Mouse (Mus musculus) CH12.LX (cell line): ENCODE measurements at regions not wholly inside any gene's neighbourhood (a gene's known extent, or its start where the extent isn't known, plus 50 kb on each side); places are given as distances from the start of the nearest gene placed in this dataset.

Experiments
- DNase-seq: peaks from one replicate; pipeline ENCODE4 v3.0.0-alpha.2; 2013; ENCODE audit errors: extremely low read depth
- H3K27ac ChIP-seq: 2 replicates; pipeline ENCODE4 v1.5.1; 2012; ENCODE audit warnings: low read depth, mild to moderate bottlenecking, control low read depth, moderate library complexity; ENCODE audit not compliant: insufficient read depth
- H3K27me3 ChIP-seq: replicated peaks from 2 replicates; pipeline ENCODE3; 2012; ENCODE audit warnings: inconsistent platforms
- H3K36me3 ChIP-seq, 2 experiments: replicated peaks in 1 of 2; 2 replicates each; pipeline versions ENCODE3 to v1.6.1; 2012; ENCODE audit warnings: inconsistent platforms in 1 of 2, low read length in 1 of 2, mild to moderate bottlenecking in 1 of 2, mixed read lengths in 1 of 2, moderate library complexity in 1 of 2; ENCODE audit not compliant: control insufficient read depth in 1 of 2, insufficient read depth in 1 of 2
- H3K4me1 ChIP-seq, 2 experiments: 2 replicates each; pipeline ENCODE4 v1.6.1; 2012; ENCODE audit warnings: inconsistent platforms in 1 of 2, moderate library complexity in 1 of 2; ENCODE audit not compliant: insufficient read depth in 2 of 2, control insufficient read depth in 1 of 2
- H3K4me2 ChIP-seq: 2 replicates; pipeline ENCODE4 v1.6.1; 2012; ENCODE audit warnings: low read depth, mild to moderate bottlenecking, control low read depth; ENCODE audit not compliant: poor library complexity, insufficient read depth, severe bottlenecking
- H3K4me3 ChIP-seq, 3 experiments: fragments of 150-350 bp in 1 of 3; sonication (generic) in 1 of 3; replicated peaks in 1 of 3; 2 replicates each; pipeline versions ENCODE3 to v1.5.1; 2011 to 2012; ENCODE audit warnings: low read depth in 2 of 3, low read length in 2 of 3, mild to moderate bottlenecking in 2 of 3, moderate library complexity in 2 of 3, control low read depth in 1 of 3, improper control_type of control experiment in 1 of 3, inconsistent platforms in 1 of 3, mixed read lengths in 1 of 3; ENCODE audit not compliant: poor library complexity in 1 of 3
- H3K79me2 ChIP-seq: replicated peaks from 2 replicates; pipeline ENCODE4 v1.6.1; 2012; ENCODE audit warnings: mild to moderate bottlenecking, moderate library complexity; ENCODE audit not compliant: control insufficient read depth, poor library complexity, insufficient read depth, severe bottlenecking; ENCODE audit errors: extremely low read depth
- H3K9ac ChIP-seq: 2 replicates; pipeline ENCODE4 v1.6.1; 2012; ENCODE audit warnings: low read depth, mild to moderate bottlenecking, control low read depth, moderate library complexity; ENCODE audit not compliant: insufficient read depth
- H3K9me3 ChIP-seq: replicated peaks from 2 replicates; pipeline ENCODE3; 2012; ENCODE audit warnings: low read length, inconsistent platforms, mixed read lengths
- BHLHE40 ChIP-seq: IDR thresholded peaks from 2 replicates; pipeline ENCODE4 v1.6.1; 2011; ENCODE audit warnings: mild to moderate bottlenecking, low read depth, low read length, improper control_type of control experiment
- CTCF ChIP-seq, 2 experiments: IDR thresholded peaks in 1 of 2; conservative IDR thresholded peaks in 1 of 2; 2 replicates each; pipeline ENCODE4 v1.5.1; 2011 to 2012; ENCODE audit warnings: low read depth in 2 of 2, low read length in 2 of 2, improper control_type of control experiment in 1 of 2, inconsistent platforms in 1 of 2, mild to moderate bottlenecking in 1 of 2, moderate library complexity in 1 of 2
- E2F4 ChIP-seq: IDR thresholded peaks from 2 replicates; pipeline ENCODE4 v1.6.1; 2011; ENCODE audit warnings: low read depth, low read length, improper control_type of control experiment; ENCODE audit not compliant: insufficient replicate concordance
- ELF1 ChIP-seq: IDR thresholded peaks from 2 replicates; pipeline ENCODE4 v1.6.1; 2014; ENCODE audit warnings: low read depth, mild to moderate bottlenecking, inconsistent platforms, low read length, improper control_type of control experiment
- EP300 ChIP-seq: IDR thresholded peaks from 2 replicates; pipeline ENCODE4 v1.6.1; 2011; ENCODE audit warnings: low read length, improper control_type of control experiment
- ETS1 ChIP-seq: conservative IDR thresholded peaks from 2 replicates; pipeline ENCODE4 v1.6.1; 2012; ENCODE audit warnings: low read depth, mild to moderate bottlenecking, inconsistent platforms, low read length, improper control_type of control experiment, moderate library complexity
- GABPA ChIP-seq: IDR thresholded peaks from 2 replicates; pipeline ENCODE4 v1.6.1; 2012; ENCODE audit warnings: low read depth, low read length, improper control_type of control experiment, inconsistent platforms; ENCODE audit not compliant: insufficient replicate concordance
- HCFC1 ChIP-seq: IDR thresholded peaks from 2 replicates; pipeline ENCODE4 v1.6.1; 2012; ENCODE audit warnings: low read depth, mild to moderate bottlenecking, inconsistent platforms, low read length, improper control_type of control experiment
- IRF4 ChIP-seq: IDR thresholded peaks from 2 replicates; pipeline ENCODE4 v1.6.1; 2014; ENCODE audit warnings: low read depth, mild to moderate bottlenecking, inconsistent platforms, low read length, improper control_type of control experiment
- JUND ChIP-seq: conservative IDR thresholded peaks from 2 replicates; pipeline ENCODE4 v1.6.1; 2011; ENCODE audit warnings: low read depth, low read length, improper control_type of control experiment
- MAFK ChIP-seq: IDR thresholded peaks from 2 replicates; pipeline ENCODE4 v1.6.1; 2011; ENCODE audit warnings: low read length, improper control_type of control experiment; ENCODE audit not compliant: insufficient replicate concordance
- MAX ChIP-seq: IDR thresholded peaks from 2 replicates; pipeline ENCODE4 v1.6.1; 2011; ENCODE audit warnings: low read length, improper control_type of control experiment
- MAZ ChIP-seq: IDR thresholded peaks from 2 replicates; pipeline ENCODE4 v1.6.1; 2012; ENCODE audit warnings: low read depth, mild to moderate bottlenecking, inconsistent platforms, low read length, improper control_type of control experiment, moderate library complexity
- MEF2A ChIP-seq: IDR thresholded peaks from 2 replicates; pipeline ENCODE4 v1.6.1; 2014; ENCODE audit warnings: low read depth, mild to moderate bottlenecking, inconsistent platforms, low read length, improper control_type of control experiment, borderline replicate concordance
- MXI1 ChIP-seq: IDR thresholded peaks from 2 replicates; pipeline ENCODE4 v1.6.1; 2011; ENCODE audit warnings: mild to moderate bottlenecking, low read depth, low read length, improper control_type of control experiment
- MYC ChIP-seq: IDR thresholded peaks from 2 replicates; pipeline ENCODE4 v1.6.1; 2011; ENCODE audit warnings: low read depth, mild to moderate bottlenecking, improper control_type of control experiment, low read length
- NELFE ChIP-seq: IDR thresholded peaks from 2 replicates; pipeline ENCODE4 v1.6.1; 2011; ENCODE audit warnings: low read depth, low read length, improper control_type of control experiment
- PAX5 ChIP-seq: IDR thresholded peaks from 2 replicates; pipeline ENCODE4 v1.6.1; 2012; ENCODE audit warnings: low read length, inconsistent platforms, mixed read lengths
- RCOR1 ChIP-seq: conservative IDR thresholded peaks from 2 replicates; pipeline ENCODE4 v1.6.1; 2012; ENCODE audit warnings: low read depth, mild to moderate bottlenecking, inconsistent platforms, low read length, improper control_type of control experiment
- USF1 ChIP-seq: IDR thresholded peaks from 2 replicates; pipeline ENCODE4 v1.6.1; 2014; ENCODE audit warnings: low read depth, mild to moderate bottlenecking, inconsistent platforms, low read length, improper control_type of control experiment
- ZC3H11A ChIP-seq: IDR thresholded peaks from 2 replicates; pipeline ENCODE4 v1.6.1; 2012; ENCODE audit warnings: low read depth, mild to moderate bottlenecking, inconsistent platforms, low read length, improper control_type of control experiment
- ZKSCAN1 ChIP-seq: IDR thresholded peaks from 2 replicates; pipeline ENCODE4 v1.6.1; 2012; ENCODE audit warnings: low read depth, inconsistent platforms, low read length, improper control_type of control experiment, borderline replicate concordance
- ZNF384 ChIP-seq: IDR thresholded peaks from 2 replicates; pipeline ENCODE4 v1.6.1; 2012; ENCODE audit warnings: low read depth, low read length, improper control_type of control experiment, inconsistent platforms
- dilution Hi-C: fragments of 300-500 bp; cut with MboI; formaldehyde crosslinking; loops from 2 replicates; pipeline ENCODE4 v1.14.3; 2020; ENCODE audit warnings: low sequenced_read_pairs; ENCODE audit not compliant: extremely low pct_unique_long_range_greater_than_20kb, extremely low pct_ligation_motif_present
- in situ Hi-C: fragments of 300-500 bp; cut with MboI; formaldehyde crosslinking; loops from 3 replicates; pipeline ENCODE4 v1.14.3; 2019; ENCODE audit warnings: low sequenced_read_pairs, low pct_ligation_motif_present, low pct_unique_long_range_greater_than_20kb, mixed read lengths

- Histone ChIP-seq H3K27me3 (no peaks in the 10 kb centered on the region), H3K9me3 (peaks cover 2% of the 10 kb centered on the region), H3K79me2 (no peaks in the 10 kb centered on the region), H3K9ac (no peak overlapping the region), H3K27ac (no peak overlapping the region), H3K4me2 (no peak overlapping the region), H3K4me3 (no peak overlapping the region), H3K36me3 (no peaks in the 10 kb centered on the region), H3K4me1 (peaks cover 7 to 43% of the 10 kb centered on the region in 2 experiments)
- in situ Hi-C loops (no loop called here), dilution Hi-C loops (no loop called here)
- TF ChIP-seq GABPA (no peak), ZC3H11A (no peak), MAZ (no peak), E2F4 (no peak), MAFK (no peak), JUND (no peak), MEF2A (no peak), MXI1 (no peak), RCOR1 (no peak), PAX5 (no peak), ZKSCAN1 (no peak), NELFE (no peak), MAX (no peak), MYC (no peak), ELF1 (no peak), HCFC1 (no peak), CTCF (conservative IDR thresholded peaks at IDR 0.05 in 1 of 2, IDR thresholded peaks at IDR 0.05 in 1 of 2; ENCODE audit: low read depth in 2 of 2, low read length in 2 of 2) (no peak), EP300 (no peak), IRF4 (no peak), USF1 (no peak)
- DNase-seq = no peak
These were observed 267.2 kb downstream of the Gm49356 start for GRCm38 (mm10) chr15:59156328-59156727.

DNA sequence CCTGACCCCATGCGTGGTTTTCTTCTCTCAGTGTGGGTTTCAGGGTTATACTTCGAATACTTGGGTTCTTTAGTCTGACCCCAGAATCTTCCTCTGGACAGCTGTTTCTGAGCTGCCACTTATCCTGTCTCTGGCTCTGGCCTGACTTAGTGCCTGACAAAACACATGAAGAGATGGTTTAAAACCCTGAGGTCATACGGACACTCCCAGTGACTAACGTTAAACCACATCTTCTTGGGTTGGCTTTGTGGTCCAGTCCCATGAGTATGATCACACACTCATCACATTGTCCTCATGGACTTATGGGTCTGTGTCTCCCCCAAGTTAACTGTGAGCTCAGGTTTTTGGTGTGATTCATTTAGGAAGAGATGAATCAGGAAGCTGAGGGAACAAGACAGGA is 269.7 kb downstream of the Gm49356 start:
- peak; percentile 31 for DNase-seq
- H3K79me2 ChIP-seq = no peaks in the 10 kb centered on the region
- in situ Hi-C loops = no loop called here
- TF ChIP-seq ZNF384 (no peak), ETS1 (peak; percentile 49; the same call in 1 of the 2 replicates), ZKSCAN1 (no peak), BHLHE40 (peak; percentile 55)
- TF ChIP-seq, all 38 proteins: peak for 2
- Histone ChIP-seq H3K4me1 (peaks cover 0 to 26% of the 10 kb centered on the region in 2 experiments), H3K4me3 (no peak overlapping the region), H3K9me3 (peaks cover 5% of the 10 kb centered on the region), H3K9ac (no peak overlapping the region), H3K36me3 (no peaks in the 10 kb centered on the region), H3K4me2 (no peak overlapping the region), H3K27ac (no peak overlapping the region), H3K27me3 (no peaks in the 10 kb centered on the region)
- dilution Hi-C loops = no loop called here
